Comparison of ENCODE assay signal across 19 mouse cellular contexts in genomic region chr8:91364216-91364615, GRCm38 (mm10). TPM values are rescaled to one million over a fixed set of nuclear protein-coding genes. Genes with fewer than 3 reads are reported as not detected.
DNase-seq lines count a peak whose midpoint lies in the region; ATAC-seq and TF ChIP-seq lines count a peak whose summit lies in the region.
"Had no signal": no experiment of that assay in that cellular context is flagged by ENCODE, and none has a peak within 500 bp of the region (broad histone marks: within the 10 kb centered on the region; RNA-seq: fewer than 3 reads in every experiment).

No protein-coding gene starts in this region.

- WGBS in hindbrain, postnatal 0 days: 64% methylated on average over 6 of the region's 6 CpGs
- 66% methylated on average over 6 of the region's 6 CpGs for WGBS in hindbrain, embryonic 10.5 days
- WGBS in heart, embryonic 14.5 days: 31% methylated on average over 6 of the region's 6 CpGs

- no peak overlapping the region for H3K9ac ChIP-seq in hindbrain, postnatal 0 days (replicated peaks; ENCODE audit: low read length)
- 0 out of 2 replicates have a peak overlapping the region, but pooled peaks have one; percentile 26 for H3K9ac ChIP-seq in heart, embryonic 14.5 days (ENCODE audit: low read length)
- H3K9ac ChIP-seq: forebrain, embryonic 13.5 days; liver, embryonic 15.5 days; lung, embryonic 15.5 days had no signal

- H3K9me3 ChIP-seq in hindbrain, postnatal 0 days (ENCODE audit: low read length): no peaks in the 10 kb centered on the region
- no peaks in the 10 kb centered on the region for H3K9me3 ChIP-seq in hindbrain, embryonic 10.5 days
- no peaks in the 10 kb centered on the region for H3K9me3 ChIP-seq in heart, embryonic 14.5 days (ENCODE audit: control insufficient read depth, low read length)
- H3K9me3 ChIP-seq: forebrain, embryonic 13.5 days; limb, embryonic 10.5 days; liver, embryonic 15.5 days; lung, embryonic 15.5 days had no signal

- no peak overlapping the region for H3K4me2 ChIP-seq in hindbrain, postnatal 0 days (ENCODE audit: low read depth, low read length)
- peak overlapping the region; percentile 34; the same call in 1 of the 2 replicates for H3K4me2 ChIP-seq in heart, embryonic 14.5 days (ENCODE audit: low read length)
- H3K4me2 ChIP-seq: forebrain, embryonic 13.5 days; liver, embryonic 15.5 days; lung, embryonic 15.5 days had no signal

- H3K27ac ChIP-seq in hindbrain, postnatal 0 days: 0 out of 2 replicates have a peak overlapping the region, but pooled peaks have one; percentile 48
- no peak overlapping the region for H3K27ac ChIP-seq in hindbrain, embryonic 10.5 days
- H3K27ac ChIP-seq in heart, embryonic 14.5 days (replicated peaks in 1 of 2; ENCODE audit: control insufficient read depth in 1 of 2, insufficient read depth in 1 of 2, low read depth in 2 of 2, low read length in 2 of 2): peak overlapping the region; percentile 65 to 76
- H3K27ac ChIP-seq: forebrain, embryonic 13.5 days; kidney, postnatal 0 days; limb, embryonic 10.5 days; liver, embryonic 15.5 days; lung, embryonic 15.5 days had no signal

- peak; percentile 29 to 48 for DNase-seq in heart, adult 18-20 months
- DNase-seq in heart, postnatal 25 days (ENCODE audit: low spot score): no peak
- no peak for DNase-seq in hindbrain, postnatal 0 days (ENCODE audit: low spot score)
- DNase-seq in hindbrain, embryonic 10.5 days (ENCODE audit: low spot score): no peak
- DNase-seq in skeletal muscle tissue, adult 2 months (ENCODE audit: low read depth, low spot score): peak; percentile 68
- DNase-seq in spleen, adult 12 weeks (ENCODE audit: low spot score): no peak
- DNase-seq: adrenal gland, postnatal 25 days; cerebellum, adult 8-10 months; cerebellum, postnatal 36 days; kidney, adult 18-20 months; liver; lung, postnatal 4 days had no signal

- no peak for ATAC-seq in hindbrain, postnatal 0 days
- peak; percentile 54 for ATAC-seq in heart, embryonic 14.5 days (ENCODE audit: insufficient number of reproducible peaks, insufficient read depth, low FRiP score, low read depth)
- ATAC-seq: forebrain, embryonic 13.5 days; midbrain, embryonic 16.5 days had no signal

- no peak overlapping the region for H3K4me3 ChIP-seq in hindbrain, postnatal 0 days (ENCODE audit: low read length)
- H3K4me3 ChIP-seq in hindbrain, embryonic 10.5 days: no peak overlapping the region
- H3K4me3 ChIP-seq in heart, embryonic 14.5 days (ENCODE audit: control insufficient read depth in 1 of 2, insufficient read depth in 1 of 2, low read depth in 1 of 2, low read length in 2 of 2): no peak overlapping the region
- H3K4me3 ChIP-seq: forebrain, embryonic 13.5 days; limb, embryonic 10.5 days; liver, embryonic 15.5 days; lung, embryonic 15.5 days had no signal

- no peak for TF ChIP-seq CTCF in hindbrain, postnatal 0 days (IDR thresholded peaks at IDR 0.05; ENCODE audit: low read depth)

- H3K27me3 ChIP-seq in hindbrain, postnatal 0 days (ENCODE audit: insufficient read depth, low read length): no peaks in the 10 kb centered on the region
- H3K27me3 ChIP-seq in hindbrain, embryonic 10.5 days (ENCODE audit: insufficient read depth, poor library complexity, severe bottlenecking): peaks cover 41% of the 10 kb centered on the region
- H3K27me3 ChIP-seq in heart, embryonic 14.5 days (ENCODE audit: control insufficient read depth, insufficient read depth, low read length): no peaks in the 10 kb centered on the region
- H3K27me3 ChIP-seq: liver, embryonic 15.5 days; lung, embryonic 15.5 days had no signal

- H3K4me1 ChIP-seq in hindbrain, postnatal 0 days (ENCODE audit: insufficient read depth, low read length): peaks cover 11% of the 10 kb centered on the region; the same call in 1 of the 2 replicates
- H3K4me1 ChIP-seq in hindbrain, embryonic 10.5 days (replicated peaks): peaks cover 34% of the 10 kb centered on the region
- H3K4me1 ChIP-seq in heart, embryonic 14.5 days (ENCODE audit: control insufficient read depth in 2 of 2, insufficient read depth in 2 of 2, low read length in 2 of 2): peaks cover 13 to 48% of the 10 kb centered on the region in 2 experiments
- H3K4me1 ChIP-seq: liver, embryonic 15.5 days had no signal

- intact Hi-C loops in heart, postnatal 25 days (cut with DNase I): no loop called here

- H3K36me3 ChIP-seq in hindbrain, postnatal 0 days (ENCODE audit: insufficient read depth, low read length): no peaks in the 10 kb centered on the region
- H3K36me3 ChIP-seq in hindbrain, embryonic 10.5 days: no peaks in the 10 kb centered on the region
- no peaks in the 10 kb centered on the region for H3K36me3 ChIP-seq in heart, embryonic 14.5 days (ENCODE audit: control insufficient read depth, insufficient read depth, low read length)
- H3K36me3 ChIP-seq: limb, embryonic 10.5 days; liver, embryonic 15.5 days; lung, embryonic 15.5 days had no signal

RNA-seq across cellular contexts. Expression of gene Fto, which starts 50.9 kb away (rescaled TPM):
- 10 to 100 TPM; 59.5 to 66.3 TPM for total RNA-seq in heart, adult 18-20 months (2021)
- 10 to 100 TPM; 65.9 to 67.1 TPM for total RNA-seq in heart, postnatal 25 days (2021)
- 80.7 and 83.2 TPM in 2 replicates for total RNA-seq in hindbrain, postnatal 0 days (2014; rRNA removed)
- 106 and 122 TPM in 2 replicates for polyA plus RNA-seq in hindbrain, postnatal 0 days (2015; fragmentation: Nextera tagmentation; extraction: Ambion mirVana)
- 89.1 and 103 TPM in 2 replicates for polyA plus RNA-seq in hindbrain, embryonic 10.5 days (2016; fragmentation: Nextera tagmentation; extraction: Ambion mirVana)
- polyA plus RNA-seq in heart, embryonic 14.5 days (2014; fragmentation: Nextera tagmentation; extraction: Ambion mirVana): 71.5 and 76.3 TPM in 2 replicates

RNA-seq across cellular contexts. Expression of gene Rpgrip1l, which starts 51.2 kb away (rescaled TPM):
- 1 to 10 TPM; 4.6 to 6.1 TPM for total RNA-seq in heart, adult 18-20 months (2021)
- total RNA-seq in heart, postnatal 25 days (2021): 1 to 10 TPM; 3.8 to 5.1 TPM
- total RNA-seq in hindbrain, postnatal 0 days (2014; rRNA removed): 5.5 and 6.8 TPM in 2 replicates
- polyA plus RNA-seq in hindbrain, postnatal 0 days (2015; fragmentation: Nextera tagmentation; extraction: Ambion mirVana): 12.1 and 12.7 TPM in 2 replicates
- polyA plus RNA-seq in hindbrain, embryonic 10.5 days (2016; fragmentation: Nextera tagmentation; extraction: Ambion mirVana): 8.9 and 12.9 TPM in 2 replicates
- 8.8 and 9.9 TPM in 2 replicates for polyA plus RNA-seq in heart, embryonic 14.5 days (2014; fragmentation: Nextera tagmentation; extraction: Ambion mirVana)

Comparison
In these comparisons a context has a peak if more than half of its experiments do, and no peak if none do; other contexts are left out.
1. DNase-seq: peak in heart, adult 18-20 months (2 of 2) and skeletal muscle tissue, adult 2 months (single experiment); none in heart, postnatal 25 days (single experiment), hindbrain, postnatal 0 days (single experiment), hindbrain, embryonic 10.5 days (single experiment) and spleen, adult 12 weeks (single experiment).